Mouse (Mus musculus): ENCODE data around the gene Exosc6. TPM values are rescaled to one million over a fixed set of nuclear protein-coding genes. Genes with fewer than 3 reads are reported as not detected.
"Not testable (repeated sequence)": the region's sequence is repeated elsewhere in the genome, so short reads cannot be mapped to it uniquely, and the experiment has no call there.

Gene Exosc6
- polyA plus RNA-seq, 2 experiments: 7.2 to 8.1 TPM

- Histone ChIP-seq H3K4me2 (ENCODE audit: low read depth) (no peak overlapping the region), H3K9ac (replicated peaks) (no peak overlapping the region), H3K4me3 (ENCODE audit: insufficient read depth in 1 of 2, low read depth in 2 of 2, low read length in 2 of 2) (no peak overlapping the region), H3K27ac (no peak overlapping the region), H3K36me3 (replicated peaks; ENCODE audit: control insufficient read depth, insufficient read depth, low read depth) (no peaks in the 10 kb centered on the region), H3K4me1 (replicated peaks; ENCODE audit: control insufficient read depth in 2 of 2, insufficient read depth in 2 of 2, low read length in 1 of 2) (peaks cover 3 to 4% of the 10 kb centered on the region in 2 experiments; a peak in 1 of 4 replicates), H3K9me3 (ENCODE audit: control insufficient read depth, low read length) (no peaks in the 10 kb centered on the region), H3K27me3 (ENCODE audit: control insufficient read depth, insufficient read depth, low read length) (no peaks in the 10 kb centered on the region; the same call in 1 of the 2 replicates)
- DNase-seq (ENCODE audit: low read depth in 3 of 3, low spot score in 3 of 3) (no peak), ATAC-seq (ENCODE audit: insufficient read depth) (no peak)
- WGBS (ENCODE audit: insufficient replicate concordance): 30% methylated on average over 10 of the region's 10 CpGs
- TF ChIP-seq CTCF (IDR thresholded peaks at IDR 0.05; ENCODE audit: low read depth) (no peak), EP300 (IDR thresholded peaks at IDR 0.05; ENCODE audit: low read depth) (no peak)
Measured at GRCm38 (mm10) chr8:111067439-111067838, 11.3 kb downstream of the Exosc6 start.

- H3K27me3 ChIP-seq (ENCODE audit: control insufficient read depth, insufficient read depth, low read length); H3K9me3 ChIP-seq (ENCODE audit: control insufficient read depth, low read length); H3K4me2 ChIP-seq (ENCODE audit: low read depth); H3K4me1 ChIP-seq (replicated peaks; ENCODE audit: control insufficient read depth in 2 of 2, insufficient read depth in 2 of 2, low read length in 1 of 2); H3K36me3 ChIP-seq (replicated peaks; ENCODE audit: control insufficient read depth, insufficient read depth, low read depth); H3K27ac ChIP-seq; DNase-seq (ENCODE audit: low read depth in 3 of 3, low spot score in 3 of 3); ATAC-seq (ENCODE audit: insufficient read depth); H3K9ac ChIP-seq (replicated peaks); H3K4me3 ChIP-seq (ENCODE audit: insufficient read depth in 1 of 2, low read depth in 2 of 2, low read length in 2 of 2): not testable (repeated sequence)
- 56% methylated on average over 9 of the region's 9 CpGs for WGBS (ENCODE audit: insufficient replicate concordance)
Measured at GRCm38 (mm10) chr8:111068660-111069059, 12.5 kb downstream of the Exosc6 start.

DNA sequence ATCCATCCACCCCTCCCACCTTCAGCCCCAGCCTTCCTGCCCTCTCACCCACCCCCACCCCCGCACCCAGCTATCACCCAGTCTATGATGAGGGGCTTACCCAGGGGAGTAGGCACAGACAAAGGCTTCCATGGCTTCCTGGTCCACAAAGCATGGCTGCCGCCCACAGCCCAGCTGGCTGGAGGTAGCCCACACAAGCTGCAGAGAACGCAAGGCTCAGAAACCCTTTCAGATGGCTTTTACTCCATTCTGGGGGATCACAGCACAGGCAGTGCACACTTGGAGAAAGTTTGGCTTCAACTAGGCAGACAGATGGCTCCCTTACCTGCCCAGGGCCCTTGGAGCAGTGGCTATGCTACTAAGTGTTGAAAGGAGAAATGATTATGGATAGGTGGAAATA lies 19.8 kb downstream of the Exosc6 start:
- no peak for TF ChIP-seq CTCF (IDR thresholded peaks at IDR 0.05; ENCODE audit: low read depth)
- TF ChIP-seq EP300 (IDR thresholded peaks at IDR 0.05; ENCODE audit: low read depth): no peak
- Histone ChIP-seq H3K4me2 (ENCODE audit: low read depth) (no peak overlapping the region), H3K9ac (replicated peaks) (no peak overlapping the region), H3K9me3 (ENCODE audit: control insufficient read depth, low read length) (no peaks in the 10 kb centered on the region), H3K27me3 (ENCODE audit: control insufficient read depth, insufficient read depth, low read length) (no peaks in the 10 kb centered on the region), H3K4me3 (ENCODE audit: insufficient read depth in 1 of 2, low read depth in 2 of 2, low read length in 2 of 2) (no peak overlapping the region), H3K27ac (no peak overlapping the region), H3K4me1 (replicated peaks; ENCODE audit: control insufficient read depth in 2 of 2, insufficient read depth in 2 of 2, low read length in 1 of 2) (no peaks in the 10 kb centered on the region), H3K36me3 (replicated peaks; ENCODE audit: control insufficient read depth, insufficient read depth, low read depth) (no peaks in the 10 kb centered on the region)
- DNase-seq (ENCODE audit: low read depth in 3 of 3, low spot score in 3 of 3) (no peak), ATAC-seq (ENCODE audit: insufficient read depth) (no peak)
- WGBS (ENCODE audit: insufficient replicate concordance): 61% methylated on average over 3 of the region's 3 CpGs

DNA sequence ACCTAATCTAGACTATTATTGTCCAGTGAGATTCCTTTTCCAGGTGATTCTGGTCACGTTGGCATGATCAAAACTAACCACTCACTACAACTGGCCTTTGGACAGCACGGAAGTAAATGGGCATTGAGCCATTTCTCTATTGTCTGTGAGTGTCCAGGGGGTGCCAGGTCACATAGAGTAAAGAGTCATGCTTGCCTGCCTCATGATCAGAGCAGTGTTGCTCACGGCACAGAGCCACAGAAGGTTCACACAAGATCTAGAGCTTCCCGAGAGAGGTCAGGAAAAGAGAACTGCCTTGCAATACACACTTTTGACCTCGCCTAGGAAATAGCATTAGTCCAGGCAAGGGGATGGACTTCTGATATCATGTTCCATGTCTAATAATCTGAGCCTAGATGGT lies 23.3 kb downstream of the Exosc6 start:
- Histone ChIP-seq H3K4me2 (ENCODE audit: low read depth) (no peak overlapping the region), H3K9ac (replicated peaks) (no peak overlapping the region), H3K4me3 (ENCODE audit: insufficient read depth in 1 of 2, low read depth in 2 of 2, low read length in 2 of 2) (no peak overlapping the region), H3K4me1 (replicated peaks; ENCODE audit: control insufficient read depth in 2 of 2, insufficient read depth in 2 of 2, low read length in 1 of 2) (no peaks in the 10 kb centered on the region), H3K36me3 (replicated peaks; ENCODE audit: control insufficient read depth, insufficient read depth, low read depth) (no peaks in the 10 kb centered on the region), H3K9me3 (ENCODE audit: control insufficient read depth, low read length) (no peaks in the 10 kb centered on the region), H3K27ac (no peak overlapping the region), H3K27me3 (ENCODE audit: control insufficient read depth, insufficient read depth, low read length) (no peaks in the 10 kb centered on the region)
- TF ChIP-seq EP300 (IDR thresholded peaks at IDR 0.05; ENCODE audit: low read depth) (no peak), CTCF (IDR thresholded peaks at IDR 0.05; ENCODE audit: low read depth) (no peak)
- 54% methylated on average over 5 of the region's 5 CpGs for WGBS (ENCODE audit: insufficient replicate concordance)
- DNase-seq (ENCODE audit: low read depth in 3 of 3, low spot score in 3 of 3) (no peak), ATAC-seq (ENCODE audit: insufficient read depth) (no peak)

DNA sequence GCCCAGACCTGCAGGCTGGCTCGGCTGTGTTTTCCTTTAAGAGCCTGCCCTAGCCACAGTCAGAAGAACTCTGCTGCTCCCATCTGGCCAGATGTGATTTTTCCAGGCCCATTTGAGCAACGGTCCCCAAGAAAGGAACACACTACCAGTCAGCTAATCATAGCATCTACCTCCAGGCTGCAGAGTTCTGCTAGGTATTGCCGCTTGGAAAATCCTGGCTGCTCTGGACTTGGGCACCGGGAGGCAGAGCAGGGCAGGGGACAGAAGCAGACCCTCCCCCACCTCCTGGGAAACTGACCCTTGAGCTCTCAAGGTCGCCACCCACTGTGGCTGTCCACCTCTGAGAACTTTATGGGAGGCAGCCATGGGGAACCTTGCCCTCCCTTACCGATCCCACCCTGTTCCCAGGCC lies 23.7 kb downstream of the Exosc6 start:
- Histone ChIP-seq H3K4me1 (replicated peaks; ENCODE audit: control insufficient read depth in 2 of 2, insufficient read depth in 2 of 2, low read length in 1 of 2) (no peaks in the 10 kb centered on the region), H3K4me2 (ENCODE audit: low read depth) (no peak overlapping the region), H3K27me3 (ENCODE audit: control insufficient read depth, insufficient read depth, low read length) (no peaks in the 10 kb centered on the region), H3K9ac (replicated peaks) (no peak overlapping the region), H3K36me3 (replicated peaks; ENCODE audit: control insufficient read depth, insufficient read depth, low read depth) (no peaks in the 10 kb centered on the region), H3K27ac (no peak overlapping the region), H3K9me3 (ENCODE audit: control insufficient read depth, low read length) (no peaks in the 10 kb centered on the region), H3K4me3 (ENCODE audit: insufficient read depth in 1 of 2, low read depth in 2 of 2, low read length in 2 of 2) (no peak overlapping the region)
- 39% methylated on average over 6 of the region's 6 CpGs for WGBS (ENCODE audit: insufficient replicate concordance)
- DNase-seq (ENCODE audit: low read depth in 3 of 3, low spot score in 3 of 3): no peak
- ATAC-seq (ENCODE audit: insufficient read depth): no peak
- no peak for TF ChIP-seq EP300 (IDR thresholded peaks at IDR 0.05; ENCODE audit: low read depth)
- peak; percentile 49; the same call in 1 of the 2 replicates for TF ChIP-seq CTCF (IDR thresholded peaks at IDR 0.05; ENCODE audit: low read depth)
